Mouse (Mus musculus) thymus, postnatal 0 days (tissue): ENCODE measurements around the gene Cfap73. TPM values are rescaled to one million over a fixed set of nuclear protein-coding genes. Genes with fewer than 3 reads are reported as not detected.

Experiments used
- DNase-seq: peaks from one replicate; pipeline ENCODE4 v3.0.0-alpha.2; 2015; ENCODE audit warnings: low spot score
- polyA plus RNA-seq: library from polyadenylated mRNA; unstranded; fragments of >200 nt; fragmentation: Nextera tagmentation; extraction: Ambion mirVana; gene quantifications from 2 replicates; pipeline ENCODE4 v1.2.1, GENCODE M21; 2015

The Cfap73 gene
- polyA plus RNA-seq, 1 experiment from 2014 or later, result 0.30 TPM

- peak; percentile 22 for DNase-seq
These were observed 47.1 kb downstream of the Cfap73 start for GRCm38 (mm10) chr5:120586741-120587615.

GRCm38 (mm10) chr5:120584968-120585367 lies 49.1 kb downstream of the Cfap73 start:
- DNase-seq, result no peak

GRCm38 (mm10) chr5:120583511-120583910 lies 50.5 kb downstream of the Cfap73 start:
- no peak for DNase-seq

GRCm38 (mm10) chr5:120582002-120582401 lies 52.0 kb downstream of the Cfap73 start:
- DNase-seq, result no peak

- peak; percentile 58 for DNase-seq
These were observed 54.0 kb downstream of the Cfap73 start for GRCm38 (mm10) chr5:120579898-120580626.

- peak; percentile 67 for DNase-seq
These were observed 54.7 kb downstream of the Cfap73 start for GRCm38 (mm10) chr5:120579211-120579897.

- DNase-seq, result peak; percentile 90
These were observed 55.4 kb downstream of the Cfap73 start for GRCm38 (mm10) chr5:120578504-120579081.

Other genes with a start within 250 kb of the Cfap73 start
- gene Lhx5, start 202.5 kb downstream of the Cfap73 start, polyA plus RNA-seq, result 0.05 TPM in 1 of 2 replicates, not detected in the other
- gene Sdsl, start 161.4 kb downstream of the Cfap73 start, polyA plus RNA-seq, result 1.2 and 1.3 TPM in 2 replicates
- 0.14 and 0.24 TPM in 2 replicates for gene Sds, start 157.7 kb downstream of the Cfap73 start, polyA plus RNA-seq
- 31.0 and 33.9 TPM in 2 replicates for gene Plbd2, start 130.6 kb downstream of the Cfap73 start, polyA plus RNA-seq
- 4.6 and 5.0 TPM in 2 replicates for gene Slc8b1, start 123.1 kb downstream of the Cfap73 start, polyA plus RNA-seq
- gene Tpcn1, start 45.6 kb downstream of the Cfap73 start, polyA plus RNA-seq, result 33.3 and 48.6 TPM in 2 replicates
- gene Iqcd, start 45.2 kb downstream of the Cfap73 start, polyA plus RNA-seq, result 1.5 and 1.7 TPM in 2 replicates
- gene Rita1, start 21.6 kb downstream of the Cfap73 start, polyA plus RNA-seq, result 10.7 TPM in 2 replicates
- 106 and 108 TPM in 2 replicates for gene Ddx54, start 21.5 kb downstream of the Cfap73 start, polyA plus RNA-seq
- gene Rasal1, start 14.6 kb upstream of the Cfap73 start, polyA plus RNA-seq, result 11.4 and 11.8 TPM in 2 replicates
- 43.4 and 43.7 TPM in 2 replicates for gene Dtx1, start 77.7 kb upstream of the Cfap73 start, polyA plus RNA-seq
- 0.62 and 0.86 TPM in 2 replicates for gene Oas2, start 115.6 kb upstream of the Cfap73 start, polyA plus RNA-seq
- 1.7 and 1.9 TPM in 2 replicates for gene Oas3, start 143.4 kb upstream of the Cfap73 start, polyA plus RNA-seq
- gene Oas1e, start 161.3 kb upstream of the Cfap73 start, polyA plus RNA-seq, result 0.39 and 0.64 TPM in 2 replicates
- gene Oas1c, start 178.3 kb upstream of the Cfap73 start, polyA plus RNA-seq, result 1.9 and 2.1 TPM in 2 replicates
- gene Oas1f, start 213.1 kb upstream of the Cfap73 start, polyA plus RNA-seq, result 0.42 and 0.44 TPM in 2 replicates
- 0.19 and 0.52 TPM in 2 replicates for gene Oas1h, start 227.2 kb upstream of the Cfap73 start, polyA plus RNA-seq